Mouse (Mus musculus): ENCODE results near the gene Tgm6. TPM values are rescaled to one million over a fixed set of nuclear protein-coding genes. Genes with fewer than 3 reads are reported as not detected.

Gene Tgm6
- total and polyA plus RNA-seq, 2 experiments from 2014 or later, result 0.24 to 0.29 TPM

GRCm38 (mm10) chr2:130176820-130177219 is 64.6 kb downstream of the Tgm6 start:
- Histone ChIP-seq H3K27me3 (ENCODE audit: insufficient read depth, low read length) (no peaks in the 10 kb centered on the region), H3K4me1 (ENCODE audit: insufficient read depth) (peaks cover 10% of the 10 kb centered on the region), H3K36me3 (ENCODE audit: insufficient read depth) (peaks cover 45% of the 10 kb centered on the region), H3K4me2 (ENCODE audit: low read depth) (peak overlapping the region; percentile 69; the same call in 1 of the 2 replicates), H3K4me3 (ENCODE audit: low read depth, low read length) (no peak overlapping the region), H3K9me3 (ENCODE audit: low read length) (no peaks in the 10 kb centered on the region), H3K27ac (ENCODE audit: low read depth, low read length) (no peak overlapping the region), H3K9ac (peak overlapping the region; percentile 99; the same call in 1 of the 2 replicates)
- WGBS, result 74% methylated on average over 8 of the region's 8 CpGs
- DNase-seq, result no peak
- TF ChIP-seq CTCF (IDR thresholded peaks at IDR 0.05; ENCODE audit: low read depth), result no peak
- ATAC-seq, result no peak

GRCm38 (mm10) chr2:130178381-130178705 is 66.1 kb downstream of the Tgm6 start:
- Histone ChIP-seq H3K4me1 (ENCODE audit: insufficient read depth) (peaks cover 10% of the 10 kb centered on the region), H3K9ac (peak overlapping the region; percentile 99), H3K9me3 (ENCODE audit: low read length) (no peaks in the 10 kb centered on the region), H3K27ac (ENCODE audit: low read depth, low read length) (peak overlapping the region; percentile 96), H3K36me3 (ENCODE audit: insufficient read depth) (peaks cover 30% of the 10 kb centered on the region), H3K27me3 (ENCODE audit: insufficient read depth, low read length) (no peaks in the 10 kb centered on the region), H3K4me3 (ENCODE audit: low read depth, low read length) (peak overlapping the region; percentile 95), H3K4me2 (ENCODE audit: low read depth) (peak overlapping the region; percentile 69)
- TF ChIP-seq CTCF (IDR thresholded peaks at IDR 0.05; ENCODE audit: low read depth), result no peak
- ATAC-seq (no peak; the same call in 1 of the 2 replicates), DNase-seq (no peak)
- WGBS, result under 1% methylated on average over 11 of the region's 11 CpGs

- DNase-seq (peak; percentile 94), ATAC-seq (peak; percentile 95)
- TF ChIP-seq CTCF (IDR thresholded peaks at IDR 0.05; ENCODE audit: low read depth), result peak; percentile 14; the same call in 1 of the 2 replicates
- peaks cover 24% of the 10 kb centered on the region for H3K36me3 ChIP-seq (ENCODE audit: insufficient read depth)
- peak within 1 kb of the TSS; percentile 96 for H3K27ac ChIP-seq (ENCODE audit: low read depth, low read length)
- H3K9me3 ChIP-seq (ENCODE audit: low read length), result no peaks in the 10 kb centered on the region
- peaks cover 10% of the 10 kb centered on the region for H3K4me1 ChIP-seq (ENCODE audit: insufficient read depth)
- peak within 1 kb of the TSS; percentile 95 for H3K4me3 ChIP-seq (ENCODE audit: low read depth, low read length)
- 2% methylated on average over 81 of the region's 81 CpGs for WGBS
- H3K27me3 ChIP-seq (ENCODE audit: insufficient read depth, low read length), result no peaks in the 10 kb centered on the region
- H3K9ac ChIP-seq, result peak within 1 kb of the TSS; percentile 99
- H3K4me2 ChIP-seq (ENCODE audit: low read depth), result peak within 1 kb of the TSS; percentile 69
Measured at GRCm38 (mm10) chr2:130178706-130179506, 66.7 kb downstream of the Tgm6 start, which contains the start of gene Snrpb. Gene Snrpb (minus strand): TSS chr2:130179403.

GRCm38 (mm10) chr2:130179507-130180019 is 67.3 kb downstream of the Tgm6 start:
- DNase-seq (no peak), ATAC-seq (peak; percentile 75)
- H3K4me1 ChIP-seq (ENCODE audit: insufficient read depth), result peaks cover 10% of the 10 kb centered on the region
- H3K9me3 ChIP-seq (ENCODE audit: low read length), result no peaks in the 10 kb centered on the region
- peak overlapping the region; percentile 99 for H3K9ac ChIP-seq
- peak overlapping the region; percentile 69 for H3K4me2 ChIP-seq (ENCODE audit: low read depth)
- H3K36me3 ChIP-seq (ENCODE audit: insufficient read depth), result peaks cover 18% of the 10 kb centered on the region
- H3K27ac ChIP-seq (ENCODE audit: low read depth, low read length), result peak overlapping the region; percentile 96; the same call in 1 of the 2 replicates
- no peak for TF ChIP-seq CTCF (IDR thresholded peaks at IDR 0.05; ENCODE audit: low read depth)
- WGBS, result under 1% methylated on average over 15 of the region's 15 CpGs
- peak overlapping the region; percentile 95 for H3K4me3 ChIP-seq (ENCODE audit: low read depth, low read length)
- H3K27me3 ChIP-seq (ENCODE audit: insufficient read depth, low read length), result no peaks in the 10 kb centered on the region

GRCm38 (mm10) chr2:130188391-130188790 is 76.2 kb downstream of the Tgm6 start:
- H3K27ac ChIP-seq (ENCODE audit: low read depth, low read length), result no peak overlapping the region
- H3K9ac ChIP-seq, result no peak overlapping the region
- TF ChIP-seq CTCF (IDR thresholded peaks at IDR 0.05; ENCODE audit: low read depth), result no peak
- H3K4me3 ChIP-seq (ENCODE audit: low read depth, low read length), result no peak overlapping the region
- H3K27me3 ChIP-seq (ENCODE audit: insufficient read depth, low read length), result no peaks in the 10 kb centered on the region
- H3K9me3 ChIP-seq (ENCODE audit: low read length), result no peaks in the 10 kb centered on the region; the same call in 1 of the 2 replicates
- WGBS, result 90% methylated on average over 12 of the region's 12 CpGs
- DNase-seq, result no peak
- no peak overlapping the region for H3K4me2 ChIP-seq (ENCODE audit: low read depth)
- ATAC-seq, result no peak
- H3K36me3 ChIP-seq (ENCODE audit: insufficient read depth), result no peaks in the 10 kb centered on the region
- no peaks in the 10 kb centered on the region for H3K4me1 ChIP-seq (ENCODE audit: insufficient read depth)

- DNase-seq (no peak), ATAC-seq (no peak)
- Histone ChIP-seq H3K27me3 (ENCODE audit: insufficient read depth, low read length) (no peaks in the 10 kb centered on the region), H3K4me2 (ENCODE audit: low read depth) (no peak within 1 kb of the TSS), H3K4me1 (ENCODE audit: insufficient read depth) (no peaks in the 10 kb centered on the region), H3K4me3 (ENCODE audit: low read depth, low read length) (no peak within 1 kb of the TSS), H3K36me3 (ENCODE audit: insufficient read depth) (no peaks in the 10 kb centered on the region), H3K9ac (no peak within 1 kb of the TSS), H3K9me3 (ENCODE audit: low read length) (no peaks in the 10 kb centered on the region), H3K27ac (ENCODE audit: low read depth, low read length) (no peak within 1 kb of the TSS)
- 96% methylated on average over 16 of the region's 16 CpGs for WGBS
- TF ChIP-seq CTCF (IDR thresholded peaks at IDR 0.05; ENCODE audit: low read depth), result no peak
Measured at GRCm38 (mm10) chr2:130194894-130195293, 82.7 kb downstream of the Tgm6 start, which contains the start of gene Tmc2. Gene Tmc2 (plus strand): TSS chr2:130195194.

- no peak overlapping the region for H3K27ac ChIP-seq (ENCODE audit: low read depth, low read length)
- no peaks in the 10 kb centered on the region for H3K9me3 ChIP-seq (ENCODE audit: low read length)
- no peak for ATAC-seq
- H3K4me2 ChIP-seq (ENCODE audit: low read depth), result no peak overlapping the region
- H3K27me3 ChIP-seq (ENCODE audit: insufficient read depth, low read length), result no peaks in the 10 kb centered on the region
- H3K9ac ChIP-seq, result no peak overlapping the region
- WGBS, result 32% methylated on average over 5 of the region's 5 CpGs
- H3K4me1 ChIP-seq (ENCODE audit: insufficient read depth), result no peaks in the 10 kb centered on the region
- DNase-seq, result no peak
- H3K4me3 ChIP-seq (ENCODE audit: low read depth, low read length), result no peak overlapping the region
- TF ChIP-seq CTCF (IDR thresholded peaks at IDR 0.05; ENCODE audit: low read depth), result no peak
- no peaks in the 10 kb centered on the region for H3K36me3 ChIP-seq (ENCODE audit: insufficient read depth)
Measured at GRCm38 (mm10) chr2:130200961-130201360, 88.7 kb downstream of the Tgm6 start.

Other genes with a start within 250 kb of the Tgm6 start
- gene Tgm3, start 100.1 kb upstream of the Tgm6 start, total RNA-seq (2014; rRNA removed), result 0.48 and 0.77 TPM in 2 replicates
- gene Tgm3, start 100.1 kb upstream of the Tgm6 start, polyA plus RNA-seq (2015; fragmentation: Nextera tagmentation; extraction: Ambion mirVana), result 0.12 and 0.16 TPM in 2 replicates
- gene Snrpb, start 67.0 kb downstream of the Tgm6 start, total RNA-seq (2014; rRNA removed), result 306 TPM in 2 replicates
- 334 and 388 TPM in 2 replicates for gene Snrpb, start 67.0 kb downstream of the Tgm6 start, polyA plus RNA-seq (2015; fragmentation: Nextera tagmentation; extraction: Ambion mirVana)
- gene Tmc2, start 82.8 kb downstream of the Tgm6 start, total RNA-seq (2014; rRNA removed), result not detected in 2 replicates
- not detected in 2 replicates for gene Tmc2, start 82.8 kb downstream of the Tgm6 start, polyA plus RNA-seq (2015; fragmentation: Nextera tagmentation; extraction: Ambion mirVana)
- 173 and 183 TPM in 2 replicates for gene Nop56, start 162.0 kb downstream of the Tgm6 start, total RNA-seq (2014; rRNA removed)
- gene Nop56, start 162.0 kb downstream of the Tgm6 start, polyA plus RNA-seq (2015; fragmentation: Nextera tagmentation; extraction: Ambion mirVana), result 220 and 243 TPM in 2 replicates
- 137 and 175 TPM in 2 replicates for gene Idh3b, start 172.1 kb downstream of the Tgm6 start, total RNA-seq (2014; rRNA removed)
- 151 and 169 TPM in 2 replicates for gene Idh3b, start 172.1 kb downstream of the Tgm6 start, polyA plus RNA-seq (2015; fragmentation: Nextera tagmentation; extraction: Ambion mirVana)
- gene Ebf4, start 182.8 kb downstream of the Tgm6 start, total RNA-seq (2014; rRNA removed), result 9.3 and 15.1 TPM in 2 replicates
- 3.5 and 4.8 TPM in 2 replicates for gene Ebf4, start 182.8 kb downstream of the Tgm6 start, polyA plus RNA-seq (2015; fragmentation: Nextera tagmentation; extraction: Ambion mirVana)

Measured in forebrain, postnatal 0 days (tissue).